Mouse (Mus musculus) heart, embryonic 14.5 days (tissue): ENCODE measurements around the gene Slc16a3. TPM values are rescaled to one million over a fixed set of nuclear protein-coding genes. Genes with fewer than 3 reads are reported as not detected.

Experiments
- ATAC-seq: fragments of 200-750 bp; cut with Nextera tagmentation; 2 replicates; pipeline ENCODE4 v1.8.0; 2017; ENCODE audit warnings: low read depth, moderate TSS enrichment; ENCODE audit not compliant: insufficient number of reproducible peaks, insufficient read depth, low FRiP score
- H3K27ac ChIP-seq, 2 experiments: fragments of 200-500 bp in 1 of 2; fragments of 300-500 bp in 1 of 2; sonication (generic) in 1 of 2; replicated peaks in 1 of 2; 2 replicates each; pipeline ENCODE4 v1.5.1; 2012 to 2014; ENCODE audit warnings: low read depth in 2 of 2, low read length in 2 of 2, control low read depth in 1 of 2, mild to moderate bottlenecking in 1 of 2, mixed read lengths in 1 of 2; ENCODE audit not compliant: control insufficient read depth in 1 of 2, insufficient read depth in 1 of 2
- H3K27me3 ChIP-seq: fragments of 300-500 bp; sonication (generic); 2 replicates; pipeline ENCODE4 v1.6.1; 2014; ENCODE audit warnings: mild to moderate bottlenecking, low read length, control low read depth; ENCODE audit not compliant: control insufficient read depth, insufficient read depth
- H3K36me3 ChIP-seq: fragments of 300-500 bp; sonication (generic); 2 replicates; pipeline ENCODE4 v1.6.1; 2014; ENCODE audit warnings: mild to moderate bottlenecking, control low read depth, low read length, mixed read lengths; ENCODE audit not compliant: control insufficient read depth, insufficient read depth
- H3K4me1 ChIP-seq, 2 experiments: fragments of 200-500 bp in 1 of 2; fragments of 300-500 bp in 1 of 2; sonication (generic) in 1 of 2; 2 replicates each; pipeline ENCODE4 v1.6.1; 2012 to 2014; ENCODE audit warnings: low read length in 2 of 2, control low read depth in 1 of 2, mixed read lengths in 1 of 2; ENCODE audit not compliant: control insufficient read depth in 2 of 2, insufficient read depth in 2 of 2
- H3K4me2 ChIP-seq: fragments of 300-500 bp; sonication (generic); 2 replicates; pipeline ENCODE4 v1.6.1; 2014; ENCODE audit warnings: mild to moderate bottlenecking, low read length
- H3K4me3 ChIP-seq, 2 experiments: fragments of 200-500 bp in 1 of 2; fragments of 300-500 bp in 1 of 2; sonication (generic) in 1 of 2; 2 replicates each; pipeline ENCODE4 v1.5.1; 2012 to 2014; ENCODE audit warnings: low read length in 2 of 2, mild to moderate bottlenecking in 2 of 2, control low read depth in 1 of 2, low read depth in 1 of 2, moderate library complexity in 1 of 2; ENCODE audit not compliant: control insufficient read depth in 1 of 2, insufficient read depth in 1 of 2
- H3K9ac ChIP-seq: fragments of 300-500 bp; sonication (generic); 2 replicates; pipeline ENCODE4 v1.6.1; 2014; ENCODE audit warnings: mild to moderate bottlenecking, low read length
- H3K9me3 ChIP-seq: fragments of 300-500 bp; sonication (generic); 2 replicates; pipeline ENCODE4 v1.6.1; 2016; ENCODE audit warnings: low read length, control low read depth; ENCODE audit not compliant: control insufficient read depth
- WGBS: fragments of 180-500 bp; shearing (Covaris S2); extraction: QIAGEN DNeasy Blood & Tissue Kit; methylation state at CpG from one replicate; pipeline ENCODE4 v1.1.7; 2014; 5-methylcytosine and 5-hydroxymethylcytosine counted together
- polyA plus RNA-seq: library from polyadenylated mRNA; unstranded; fragments of >200 nt; fragmentation: Nextera tagmentation; extraction: Ambion mirVana; gene quantifications from 2 replicates; pipeline ENCODE4 v1.2.1, GENCODE M21; 2014

Gene Slc16a3
- polyA plus RNA-seq, 1 experiment from 2014 or later: 111 TPM

- peaks cover 24 to 73% of the 10 kb centered on the region in 2 experiments for H3K4me1 ChIP-seq
- no peak for ATAC-seq
- peaks cover 28% of the 10 kb centered on the region for H3K36me3 ChIP-seq
- WGBS: 17% methylated on average over 1 of the region's 1 CpGs
- H3K9ac ChIP-seq: peak overlapping the region; percentile 100
- peak overlapping the region; percentile 98 to 100; a peak in 3 of 4 replicates for H3K4me3 ChIP-seq
- peak overlapping the region in 1 of 2 experiments; percentile 96; a peak in 1 of 4 replicates for H3K27ac ChIP-seq
- H3K27me3 ChIP-seq: no peaks in the 10 kb centered on the region
- H3K9me3 ChIP-seq: no peaks in the 10 kb centered on the region
- H3K4me2 ChIP-seq: peak overlapping the region; percentile 86
Observed at GRCm38 (mm10) chr11:120989523-120989922, 41.2 kb downstream of the Slc16a3 start.

- H3K27ac ChIP-seq: peak overlapping the region; percentile 94 to 96
- 6% methylated on average over 19 of the region's 35 CpGs for WGBS
- peak overlapping the region; percentile 86 for H3K4me2 ChIP-seq
- H3K9ac ChIP-seq: peak overlapping the region; percentile 100
- ATAC-seq: peak; percentile 58
- H3K4me1 ChIP-seq: peaks cover 22 to 66% of the 10 kb centered on the region in 2 experiments
- H3K9me3 ChIP-seq: no peaks in the 10 kb centered on the region
- peaks cover 21% of the 10 kb centered on the region for H3K36me3 ChIP-seq
- H3K4me3 ChIP-seq: peak overlapping the region; percentile 98 to 100
- no peaks in the 10 kb centered on the region for H3K27me3 ChIP-seq
Observed at GRCm38 (mm10) chr11:120990126-120990781, 42.0 kb downstream of the Slc16a3 start.

GRCm38 (mm10) chr11:120990951-120991526 lies 42.8 kb downstream of the Slc16a3 start, which contains the start of gene Csnk1d:
TSS of gene Csnk1d (minus strand) at chr11:120991330.
- peaks cover 14% of the 10 kb centered on the region for H3K36me3 ChIP-seq
- peak within 1 kb of the TSS; percentile 86 for H3K4me2 ChIP-seq
- peaks cover 24 to 58% of the 10 kb centered on the region in 2 experiments for H3K4me1 ChIP-seq
- H3K27me3 ChIP-seq: no peaks in the 10 kb centered on the region
- no peaks in the 10 kb centered on the region for H3K9me3 ChIP-seq
- ATAC-seq: peak; percentile 86
- H3K27ac ChIP-seq: peak within 1 kb of the TSS; percentile 94 to 96
- peak within 1 kb of the TSS; percentile 100 for H3K9ac ChIP-seq
- under 1% methylated on average over 59 of the region's 59 CpGs for whole genome bisulfite sequencing
- peak within 1 kb of the TSS; percentile 98 to 100 for H3K4me3 ChIP-seq

GRCm38 (mm10) chr11:120991791-120992190 lies 43.5 kb downstream of the Slc16a3 start:
- peak overlapping the region; percentile 49 to 96; a peak in 3 of 4 replicates for H3K27ac ChIP-seq
- peak overlapping the region; percentile 100 for H3K9ac ChIP-seq
- peak overlapping the region; percentile 56 to 100 for H3K4me3 ChIP-seq
- ATAC-seq: no peak
- peaks cover 24 to 54% of the 10 kb centered on the region in 2 experiments for H3K4me1 ChIP-seq
- WGBS: 57% methylated on average over 3 of the region's 3 CpGs
- no peaks in the 10 kb centered on the region for H3K27me3 ChIP-seq
- peaks cover 7% of the 10 kb centered on the region; the same call in 1 of the 2 replicates for H3K36me3 ChIP-seq
- no peaks in the 10 kb centered on the region for H3K9me3 ChIP-seq
- H3K4me2 ChIP-seq: peak overlapping the region; percentile 86

GRCm38 (mm10) chr11:120993080-120993479 lies 44.8 kb downstream of the Slc16a3 start:
- Histone ChIP-seq H3K36me3 (no peaks in the 10 kb centered on the region), H3K9me3 (no peaks in the 10 kb centered on the region), H3K4me2 (no peak overlapping the region), H3K9ac (no peak overlapping the region), H3K4me1 (peaks cover 24 to 42% of the 10 kb centered on the region in 2 experiments), H3K27me3 (no peaks in the 10 kb centered on the region), H3K27ac (no peak overlapping the region), H3K4me3 (no peak overlapping the region)
- ATAC-seq: no peak
- 95% methylated on average over 3 of the region's 3 CpGs for WGBS

GRCm38 (mm10) chr11:120993586-120993985 lies 45.3 kb downstream of the Slc16a3 start:
- Histone ChIP-seq H3K27me3 (no peaks in the 10 kb centered on the region), H3K4me2 (no peak overlapping the region), H3K27ac (no peak overlapping the region), H3K4me3 (no peak overlapping the region), H3K4me1 (peaks cover 21 to 37% of the 10 kb centered on the region in 2 experiments), H3K9me3 (no peaks in the 10 kb centered on the region), H3K36me3 (no peaks in the 10 kb centered on the region), H3K9ac (no peak overlapping the region)
- 65% methylated on average over 5 of the region's 5 CpGs for WGBS
- ATAC-seq: no peak

GRCm38 (mm10) chr11:120994741-120995140 lies 46.5 kb downstream of the Slc16a3 start:
- peaks cover 14 to 25% of the 10 kb centered on the region in 2 experiments for H3K4me1 ChIP-seq
- no peak overlapping the region for H3K4me2 ChIP-seq
- H3K36me3 ChIP-seq: no peaks in the 10 kb centered on the region
- no peaks in the 10 kb centered on the region for H3K27me3 ChIP-seq
- no peak for ATAC-seq
- no peak overlapping the region for H3K4me3 ChIP-seq
- H3K9ac ChIP-seq: no peak overlapping the region
- H3K27ac ChIP-seq: no peak overlapping the region
- 84% methylated on average over 6 of the region's 6 CpGs for WGBS
- no peaks in the 10 kb centered on the region for H3K9me3 ChIP-seq
